Mouse (Mus musculus) forebrain, embryonic 16.5 days (tissue): ENCODE data around the gene H2al2a. TPM values are rescaled to one million over a fixed set of nuclear protein-coding genes. Genes with fewer than 3 reads are reported as not detected.
A peak's percentile ranks its signal among the peaks of the same experiment; 100 is the strongest.

Source experiments
- ATAC-seq: fragments of 200-750 bp; cut with Nextera tagmentation; 2 replicates; pipeline ENCODE4 v1.8.0; 2017; ENCODE audit warnings: mild to moderate bottlenecking, moderate library complexity
- H3K27ac ChIP-seq: fragments of 300-500 bp; sonication (generic); 2 replicates; pipeline ENCODE4 v1.5.1; 2014; ENCODE audit warnings: low read length, control low read depth
- H3K27me3 ChIP-seq: fragments of 300-500 bp; sonication (generic); replicated peaks from 2 replicates; pipeline ENCODE4 v1.6.1; 2014; ENCODE audit warnings: low read length; ENCODE audit not compliant: control insufficient read depth, insufficient read depth
- H3K36me3 ChIP-seq: fragments of 300-500 bp; sonication (generic); 2 replicates; pipeline ENCODE4 v1.6.1; 2014; ENCODE audit not compliant: control insufficient read depth, insufficient read depth
- H3K4me1 ChIP-seq: fragments of 300-500 bp; sonication (generic); replicated peaks from 2 replicates; pipeline ENCODE4 v1.6.1; 2014; ENCODE audit warnings: low read length; ENCODE audit not compliant: control insufficient read depth, insufficient read depth
- H3K4me2 ChIP-seq: fragments of 300-500 bp; sonication (generic); 2 replicates; pipeline ENCODE4 v1.6.1; 2014; ENCODE audit warnings: mild to moderate bottlenecking, low read length, control low read depth
- H3K4me3 ChIP-seq: fragments of 300-500 bp; sonication (generic); replicated peaks from 2 replicates; pipeline ENCODE4 v1.5.1; 2014; ENCODE audit warnings: mild to moderate bottlenecking, low read length, control low read depth
- H3K9ac ChIP-seq: fragments of 300-500 bp; sonication (generic); replicated peaks from 2 replicates; pipeline ENCODE4 v1.6.1; 2014; ENCODE audit warnings: low read depth, low read length, control low read depth
- H3K9me3 ChIP-seq: fragments of 300-500 bp; sonication (generic); 2 replicates; pipeline ENCODE4 v1.6.1; 2016; ENCODE audit warnings: low read length; ENCODE audit not compliant: control insufficient read depth
- WGBS: fragments of 180-500 bp; shearing (Covaris S2); extraction: QIAGEN DNeasy Blood & Tissue Kit; methylation state at CpG from one replicate; pipeline ENCODE4 v1.1.7; 2014; 5-methylcytosine and 5-hydroxymethylcytosine counted together
- polyA plus RNA-seq: library from polyadenylated mRNA; unstranded; fragments of >200 nt; fragmentation: Nextera tagmentation; extraction: Ambion mirVana; gene quantifications from 2 replicates; pipeline ENCODE4 v1.2.1, GENCODE M21; 2015

The H2al2a gene
- polyA plus RNA-seq, 1 experiment from 2014 or later = not detected

DNA sequence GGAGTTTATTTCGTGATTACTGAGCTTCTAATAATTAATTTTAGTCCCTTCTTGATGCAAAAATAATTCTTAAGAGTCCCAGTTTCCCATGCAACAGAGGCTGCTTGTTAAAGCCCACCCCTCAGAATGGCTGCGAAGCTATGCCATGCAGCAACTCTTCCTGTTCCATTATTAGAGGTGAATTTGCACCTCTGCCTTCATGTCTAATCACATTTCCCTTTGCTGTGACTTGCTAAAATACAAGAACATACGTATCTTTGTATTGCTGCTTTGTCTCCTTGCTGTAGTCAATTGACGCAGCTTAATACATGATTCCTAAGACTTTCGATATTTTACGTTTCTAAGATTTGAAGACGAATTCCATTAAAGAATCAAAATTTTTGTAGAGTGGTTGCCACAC lies 32.9 kb upstream of the H2al2a start:
- no peak overlapping the region for H3K9ac ChIP-seq

DNA sequence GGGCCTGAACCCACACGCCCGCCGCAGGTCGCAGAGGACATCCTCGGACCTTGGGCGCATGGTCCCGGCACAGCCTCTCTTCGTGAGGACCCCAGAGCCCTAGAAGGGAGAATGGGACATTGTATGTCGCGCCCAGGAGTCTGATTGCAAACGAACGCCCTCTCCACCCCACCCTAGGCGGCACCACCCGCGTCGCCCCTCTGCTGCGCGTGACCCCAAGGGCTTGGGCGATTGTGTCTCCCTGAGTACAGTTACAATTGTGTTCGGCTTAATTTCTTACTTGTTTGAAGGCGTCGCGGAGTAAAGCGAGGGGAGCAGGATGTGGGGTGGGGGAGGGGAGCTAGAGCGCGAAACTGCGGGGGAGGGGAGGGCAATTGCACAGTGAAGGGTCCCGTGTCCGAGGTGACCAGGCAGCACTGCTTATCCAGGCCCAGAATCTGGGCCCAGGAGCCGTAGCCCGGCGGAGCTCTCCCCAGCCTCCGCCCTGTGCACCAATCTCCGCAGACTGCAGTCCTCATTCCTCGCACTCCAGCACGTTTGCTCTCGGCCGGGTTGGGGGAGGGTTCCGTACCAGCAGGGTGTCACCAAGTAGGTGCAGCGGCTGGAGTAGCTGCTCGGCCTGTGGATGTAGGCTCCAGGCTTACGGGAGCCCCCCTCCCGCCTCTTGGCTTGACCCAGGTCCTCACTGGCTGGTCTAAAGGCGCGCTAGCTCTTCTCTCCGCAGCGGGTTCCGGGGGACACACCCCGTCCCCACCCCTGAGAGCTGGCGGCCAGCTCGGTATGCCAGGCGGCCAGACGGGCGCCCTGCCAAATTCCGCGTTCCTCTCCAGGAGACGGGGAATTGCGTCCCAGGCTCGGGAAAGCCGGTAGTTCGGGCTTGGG lies 31.6 kb upstream of the H2al2a start:
- H3K4me1 ChIP-seq = peaks cover 45% of the 10 kb centered on the region
- H3K9me3 ChIP-seq = no peaks in the 10 kb centered on the region
- peak overlapping the region; percentile 70 for H3K4me3 ChIP-seq
- H3K9ac ChIP-seq = peak overlapping the region; percentile 86
- no peaks in the 10 kb centered on the region for H3K27me3 ChIP-seq
- no peaks in the 10 kb centered on the region for H3K36me3 ChIP-seq
- WGBS = under 1% methylated on average over 61 of the region's 61 CpGs
- peak overlapping the region; percentile 61 for H3K4me2 ChIP-seq
- peak; percentile 58 for ATAC-seq
- peak overlapping the region; percentile 98 for H3K27ac ChIP-seq

More for the DNA sequence above, 32.9 kb upstream of the H2al2a start:
- ATAC-seq = no peak
- H3K27me3 ChIP-seq = no peaks in the 10 kb centered on the region
- no peaks in the 10 kb centered on the region for H3K9me3 ChIP-seq
- no peak overlapping the region for H3K27ac ChIP-seq
- no peak overlapping the region for H3K4me3 ChIP-seq
- no peak overlapping the region for H3K4me2 ChIP-seq
- 45% methylated on average over 7 of the region's 7 CpGs for WGBS
- no peaks in the 10 kb centered on the region for H3K36me3 ChIP-seq
- H3K4me1 ChIP-seq = peaks cover 51% of the 10 kb centered on the region

DNA sequence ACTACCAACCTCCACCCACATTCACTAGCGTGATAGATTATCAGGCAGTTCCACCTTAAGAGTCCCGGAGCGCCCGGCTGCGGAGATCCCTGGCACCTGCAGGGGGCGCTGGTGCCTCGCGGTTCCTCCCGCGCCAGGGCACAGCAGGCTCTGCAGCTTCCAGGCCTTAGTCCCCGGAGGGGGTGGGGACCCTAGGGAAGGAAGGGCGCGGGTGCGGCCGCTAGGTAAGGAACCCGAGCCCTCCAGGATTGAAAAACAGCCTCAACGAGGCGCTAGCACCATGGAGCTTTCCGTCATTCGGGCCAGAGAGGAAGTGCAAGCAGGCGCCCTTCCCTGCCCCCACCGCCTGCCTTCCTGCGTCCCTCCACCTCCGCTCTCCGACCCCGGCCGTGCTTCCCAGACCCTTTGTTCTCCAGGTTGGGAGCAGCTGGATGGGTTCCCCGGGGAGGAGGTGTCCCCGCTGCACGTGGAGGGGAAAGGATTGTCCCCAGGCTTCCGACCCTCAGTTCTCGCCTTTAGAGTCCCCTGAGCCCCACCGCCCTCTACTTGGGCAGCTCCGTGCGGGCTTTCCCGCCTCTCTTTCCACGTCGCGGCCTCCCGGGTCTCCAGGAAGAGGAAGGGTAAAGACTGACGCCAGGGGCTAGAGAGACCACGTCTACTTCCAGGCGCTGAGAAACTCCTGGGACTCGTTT lies 30.8 kb upstream of the H2al2a start:
- peak; percentile 86 for ATAC-seq

DNA sequence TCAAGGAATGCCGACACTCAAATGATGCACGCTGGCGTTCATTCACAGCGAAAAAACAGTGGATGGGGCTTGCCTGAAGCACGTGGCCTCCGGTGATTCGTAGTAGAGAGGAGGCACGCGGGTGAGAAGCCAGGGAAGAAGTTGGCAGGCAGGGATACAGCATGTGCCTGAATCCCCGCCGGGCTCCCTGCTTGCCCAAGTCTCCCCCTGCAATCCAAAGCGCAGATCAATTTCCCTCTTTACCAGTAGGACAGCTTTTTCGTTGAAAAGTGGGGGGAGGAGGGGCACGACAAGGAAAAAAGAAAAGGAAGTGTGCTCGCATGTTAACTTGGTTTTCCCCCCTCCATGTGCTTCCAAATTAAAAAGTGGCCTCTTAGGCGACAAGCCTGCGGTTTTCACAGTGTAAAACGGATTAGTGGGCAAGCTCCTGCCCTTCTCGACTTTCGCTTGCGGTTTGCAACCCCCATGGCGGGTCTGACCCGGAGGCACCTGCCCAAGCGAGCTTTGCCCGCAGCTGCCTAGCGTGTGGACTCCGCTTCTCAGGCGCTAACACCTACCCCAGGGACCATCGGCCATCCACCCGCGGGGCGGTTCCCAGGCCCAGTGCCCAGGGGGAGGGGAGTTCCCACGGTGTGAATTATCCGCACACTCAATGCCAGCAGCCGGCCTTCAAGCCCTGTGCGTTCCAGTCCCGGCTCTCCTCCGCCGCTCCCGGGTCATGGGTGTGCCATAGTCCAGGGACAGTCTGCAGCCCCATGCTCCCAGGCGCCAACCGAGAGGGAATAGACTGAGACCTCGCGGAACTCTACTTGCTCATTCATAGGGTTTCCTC lies 29.6 kb upstream of the H2al2a start:
- Histone ChIP-seq H3K4me3 (peak overlapping the region; percentile 70), H3K27me3 (no peaks in the 10 kb centered on the region), H3K4me1 (peaks cover 26% of the 10 kb centered on the region), H3K27ac (peak overlapping the region; percentile 22), H3K36me3 (no peaks in the 10 kb centered on the region), H3K4me2 (peak overlapping the region; percentile 61), H3K9me3 (no peaks in the 10 kb centered on the region), H3K9ac (peak overlapping the region; percentile 20)
- WGBS = under 1% methylated on average over 44 of the region's 44 CpGs
- peak; percentile 22 for ATAC-seq

More for the DNA sequence above, 30.8 kb upstream of the H2al2a start:
- Histone ChIP-seq H3K9ac (peak overlapping the region; percentile 86), H3K27me3 (no peaks in the 10 kb centered on the region), H3K9me3 (no peaks in the 10 kb centered on the region), H3K36me3 (no peaks in the 10 kb centered on the region), H3K27ac (peak overlapping the region; percentile 98), H3K4me3 (peak overlapping the region; percentile 70), H3K4me1 (peaks cover 38% of the 10 kb centered on the region), H3K4me2 (peak overlapping the region; percentile 61)
- WGBS = under 1% methylated on average over 43 of the region's 44 CpGs

DNA sequence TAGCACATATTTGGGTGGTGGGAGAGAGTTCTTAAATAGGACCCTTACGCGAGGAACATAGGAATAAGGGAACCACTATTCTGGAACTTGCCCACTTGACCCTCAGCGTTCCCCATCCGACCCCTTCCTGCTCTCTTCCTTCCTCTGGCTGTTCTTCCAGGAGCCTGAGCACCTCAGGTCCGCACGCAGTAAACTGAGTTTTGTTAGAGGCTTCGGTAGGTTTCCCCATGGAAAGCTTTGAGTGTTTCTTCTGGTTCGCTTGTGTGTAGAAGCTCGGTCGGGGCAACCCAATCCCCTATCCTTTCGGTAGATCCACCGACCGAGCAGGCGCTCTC lies 29.0 kb upstream of the H2al2a start:
- peak overlapping the region; percentile 20 for H3K9ac ChIP-seq
- 1% methylated on average over 14 of the region's 14 CpGs for WGBS
- no peaks in the 10 kb centered on the region for H3K9me3 ChIP-seq
- H3K4me3 ChIP-seq = peak overlapping the region; percentile 70
- peaks cover 23% of the 10 kb centered on the region for H3K4me1 ChIP-seq
- H3K27ac ChIP-seq = peak overlapping the region; percentile 22
- no peak for ATAC-seq
- peak overlapping the region; percentile 61 for H3K4me2 ChIP-seq
- H3K27me3 ChIP-seq = no peaks in the 10 kb centered on the region
- H3K36me3 ChIP-seq = no peaks in the 10 kb centered on the region

DNA sequence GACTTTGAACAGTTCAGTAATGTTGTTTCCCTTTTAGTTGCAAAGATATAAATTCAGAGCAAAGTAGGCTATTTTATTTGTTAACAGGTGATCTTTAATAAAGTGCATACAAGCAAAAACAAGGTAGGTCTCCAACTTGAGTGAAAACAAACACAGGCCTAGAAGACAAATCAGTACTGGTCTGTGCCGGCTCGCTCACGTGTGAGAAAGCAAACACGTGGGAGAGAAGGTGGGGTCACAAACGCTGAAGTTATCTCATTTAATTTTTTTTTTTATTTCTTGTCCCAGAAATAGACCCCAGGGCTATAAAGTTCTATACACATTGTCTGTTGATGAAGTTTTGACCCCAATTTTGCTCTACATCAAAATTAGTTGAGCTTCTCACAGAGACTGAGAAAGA lies 28.4 kb upstream of the H2al2a start:
- Histone ChIP-seq H3K27ac (no peak overlapping the region), H3K4me3 (no peak overlapping the region)
- WGBS = 16% methylated on average over 5 of the region's 5 CpGs

DNA sequence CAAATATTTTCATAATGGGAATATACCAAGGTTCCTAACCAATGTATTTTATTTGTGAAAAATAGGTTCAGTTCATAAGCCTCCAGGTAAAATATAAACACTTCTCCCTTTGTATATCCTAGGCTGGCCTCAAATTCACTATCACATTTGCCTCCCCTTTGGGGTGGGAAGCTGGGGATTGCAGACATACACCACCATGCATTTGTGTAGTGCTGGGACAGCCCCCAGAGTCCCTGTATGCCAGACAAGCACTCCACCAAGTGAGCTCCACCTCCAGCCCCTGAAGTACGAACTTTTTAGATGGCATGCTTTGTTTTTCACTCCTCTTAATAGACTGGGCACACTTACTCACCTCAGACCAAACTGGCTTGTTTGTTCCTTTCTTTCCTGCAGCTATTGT lies 26.1 kb upstream of the H2al2a start:
- Histone ChIP-seq H3K36me3 (no peaks in the 10 kb centered on the region), H3K27ac (no peak overlapping the region), H3K9ac (no peak overlapping the region), H3K4me1 (peaks cover 14% of the 10 kb centered on the region), H3K27me3 (no peaks in the 10 kb centered on the region), H3K9me3 (no peaks in the 10 kb centered on the region), H3K4me3 (no peak overlapping the region), H3K4me2 (no peak overlapping the region)
- 27% methylated on average over 1 of the region's 1 CpGs for WGBS
- no peak for ATAC-seq

More for the DNA sequence above, 28.4 kb upstream of the H2al2a start:
- Histone ChIP-seq H3K9ac (no peak overlapping the region), H3K9me3 (no peaks in the 10 kb centered on the region), H3K27me3 (no peaks in the 10 kb centered on the region), H3K4me2 (peak overlapping the region; percentile 61), H3K36me3 (no peaks in the 10 kb centered on the region), H3K4me1 (peaks cover 23% of the 10 kb centered on the region)
- ATAC-seq = no peak

DNA sequence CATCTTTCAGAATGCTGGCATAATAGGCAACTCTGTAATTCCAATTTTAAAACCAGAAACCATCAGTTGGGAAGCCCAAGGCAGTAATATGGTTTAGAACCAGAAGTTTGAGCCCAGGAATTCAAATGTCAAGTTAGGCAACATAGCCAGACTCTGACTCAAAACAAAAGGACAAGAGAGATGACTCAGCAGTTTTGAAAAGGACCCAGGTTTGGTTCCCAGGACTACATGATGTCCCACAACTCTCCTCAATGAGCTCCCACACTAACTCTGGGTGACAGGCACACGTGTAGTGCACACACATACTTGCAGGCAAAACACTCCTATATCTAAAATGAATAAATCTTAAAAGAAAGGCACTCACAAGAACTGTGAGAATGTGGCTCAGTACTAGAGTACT lies 22.4 kb upstream of the H2al2a start:
- ATAC-seq = no peak
- no peak overlapping the region for H3K9ac ChIP-seq
- 93% methylated on average over 1 of the region's 1 CpGs for WGBS
- H3K4me2 ChIP-seq = no peak overlapping the region
- no peaks in the 10 kb centered on the region for H3K4me1 ChIP-seq
- no peaks in the 10 kb centered on the region for H3K9me3 ChIP-seq
- H3K27me3 ChIP-seq = no peaks in the 10 kb centered on the region
- H3K36me3 ChIP-seq = no peaks in the 10 kb centered on the region
- no peak overlapping the region for H3K27ac ChIP-seq
- no peak overlapping the region for H3K4me3 ChIP-seq

DNA sequence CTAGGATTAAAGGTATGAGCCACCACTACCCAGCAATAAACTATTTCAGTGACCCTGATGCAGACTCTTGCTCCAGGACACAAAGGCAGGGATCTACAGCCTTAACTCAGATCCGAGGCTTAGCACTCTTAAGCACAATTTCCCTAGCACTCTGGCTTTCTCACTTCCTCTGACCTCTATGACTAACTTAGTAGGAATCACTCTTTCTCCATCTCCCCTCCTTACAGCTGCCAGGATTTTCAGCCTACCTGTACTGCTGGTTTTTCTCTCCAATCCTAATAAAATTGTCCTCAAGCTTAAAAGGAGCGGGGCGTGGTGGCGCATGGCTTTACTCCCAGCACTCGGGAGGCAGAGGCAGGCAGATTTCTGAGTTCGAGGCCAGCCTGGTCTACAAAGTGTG lies 20.6 kb upstream of the H2al2a start:
- Histone ChIP-seq H3K4me2 (no peak overlapping the region), H3K4me3 (no peak overlapping the region), H3K4me1 (no peaks in the 10 kb centered on the region), H3K9me3 (no peaks in the 10 kb centered on the region), H3K36me3 (no peaks in the 10 kb centered on the region), H3K27me3 (no peaks in the 10 kb centered on the region), H3K27ac (no peak overlapping the region), H3K9ac (no peak overlapping the region)
- no peak for ATAC-seq
- WGBS = 97% methylated on average over 6 of the region's 6 CpGs
